Mouse (Mus musculus) heart, embryonic 16.5 days (tissue): ENCODE data around the gene Pbx1. TPM values are rescaled to one million over a fixed set of nuclear protein-coding genes. Genes with fewer than 3 reads are reported as not detected.

Source experiments
- ATAC-seq: fragments of 200-750 bp; cut with Nextera tagmentation; replicated peaks from 2 replicates; pipeline ENCODE4 v1.8.0; 2017; ENCODE audit warnings: moderate number of reproducible peaks; ENCODE audit not compliant: insufficient read depth, low FRiP score; ENCODE audit errors: extremely low read depth
- H3K27ac ChIP-seq: fragments of 300-500 bp; sonication (generic); 2 replicates; pipeline ENCODE4 v1.5.1; 2014; ENCODE audit warnings: mild to moderate bottlenecking, low read length, control low read depth, moderate library complexity
- H3K27me3 ChIP-seq: fragments of 300-500 bp; sonication (generic); 2 replicates; pipeline ENCODE4 v1.6.1; 2014; ENCODE audit warnings: low read length, mixed read lengths; ENCODE audit not compliant: control insufficient read depth, insufficient read depth
- H3K36me3 ChIP-seq: fragments of 300-500 bp; sonication (generic); 2 replicates; pipeline ENCODE4 v1.6.1; 2014; ENCODE audit not compliant: control insufficient read depth, insufficient read depth
- H3K4me1 ChIP-seq: fragments of 300-500 bp; sonication (generic); 2 replicates; pipeline ENCODE4 v1.6.1; 2014; ENCODE audit warnings: low read length, mixed read lengths; ENCODE audit not compliant: control insufficient read depth, insufficient read depth
- H3K4me2 ChIP-seq: fragments of 300-500 bp; sonication (generic); 2 replicates; pipeline ENCODE4 v1.6.1; 2014; ENCODE audit warnings: low read depth, mild to moderate bottlenecking, control low read depth, low read length
- H3K4me3 ChIP-seq: fragments of 300-500 bp; sonication (generic); 2 replicates; pipeline ENCODE4 v1.5.1; 2014; ENCODE audit warnings: mild to moderate bottlenecking, control low read depth, low read length
- H3K9ac ChIP-seq: fragments of 300-500 bp; sonication (generic); 2 replicates; pipeline ENCODE4 v1.6.1; 2014; ENCODE audit warnings: low read length, control low read depth
- H3K9me3 ChIP-seq: fragments of 300-500 bp; sonication (generic); replicated peaks from 2 replicates; pipeline ENCODE4 v1.6.1; 2016; ENCODE audit warnings: low read length; ENCODE audit not compliant: control insufficient read depth
- WGBS: fragments of 180-500 bp; shearing (Covaris S2); extraction: QIAGEN DNeasy Blood & Tissue Kit; methylation state at CpG from one replicate; pipeline ENCODE4 v1.1.7; 2014; 5-methylcytosine and 5-hydroxymethylcytosine counted together
- polyA plus RNA-seq: library from polyadenylated mRNA; unstranded; fragments of >200 nt; fragmentation: Nextera tagmentation; extraction: Ambion mirVana; gene quantifications from 2 replicates; pipeline ENCODE4 v1.2.1, GENCODE M21; 2015

Gene Pbx1
- polyA plus RNA-seq, 1 experiment from 2014 or later, result 18.0 TPM

GRCm38 (mm10) chr1:168246968-168247724, 184.9 kb downstream of the Pbx1 start:
- 22% methylated on average over 10 of the region's 10 CpGs for WGBS
- peak overlapping the region; percentile 62 for H3K9ac ChIP-seq

GRCm38 (mm10) chr1:168245539-168245938, 186.5 kb downstream of the Pbx1 start:
- peak overlapping the region; percentile 26; the same call in 1 of the 2 replicates for H3K4me2 ChIP-seq
- peak overlapping the region; percentile 67 for H3K27ac ChIP-seq
- WGBS, result 46% methylated on average over 5 of the region's 5 CpGs
- no peaks in the 10 kb centered on the region for H3K9me3 ChIP-seq
- peaks cover 56% of the 10 kb centered on the region for H3K4me1 ChIP-seq
- 0 out of 2 replicates have a peak, but pooled peaks have one; percentile 12 for ATAC-seq
- no peak overlapping the region for H3K9ac ChIP-seq
- no peaks in the 10 kb centered on the region for H3K27me3 ChIP-seq
- no peak overlapping the region for H3K4me3 ChIP-seq
- H3K36me3 ChIP-seq, result no peaks in the 10 kb centered on the region

More at GRCm38 (mm10) chr1:168246968-168247724, 184.9 kb downstream of the Pbx1 start:
- H3K9me3 ChIP-seq, result no peaks in the 10 kb centered on the region
- no peak overlapping the region for H3K4me3 ChIP-seq
- peak overlapping the region; percentile 78 for H3K27ac ChIP-seq
- H3K36me3 ChIP-seq, result no peaks in the 10 kb centered on the region
- H3K27me3 ChIP-seq, result no peaks in the 10 kb centered on the region
- peaks cover 40% of the 10 kb centered on the region for H3K4me1 ChIP-seq
- H3K4me2 ChIP-seq, result peak overlapping the region; percentile 35
- ATAC-seq, result peak; percentile 67; the same call in 1 of the 2 replicates

GRCm38 (mm10) chr1:168243759-168244158, 188.3 kb downstream of the Pbx1 start:
- no peak overlapping the region for H3K4me2 ChIP-seq
- H3K4me1 ChIP-seq, result peaks cover 61% of the 10 kb centered on the region
- H3K36me3 ChIP-seq, result no peaks in the 10 kb centered on the region
- H3K4me3 ChIP-seq, result no peak overlapping the region
- H3K27me3 ChIP-seq, result no peaks in the 10 kb centered on the region
- no peak overlapping the region for H3K9ac ChIP-seq
- 71% methylated on average over 12 of the region's 12 CpGs for WGBS
- H3K9me3 ChIP-seq, result no peaks in the 10 kb centered on the region
- H3K27ac ChIP-seq, result no peak overlapping the region
- no peak for ATAC-seq

GRCm38 (mm10) chr1:168243068-168243467, 189.0 kb downstream of the Pbx1 start:
- no peaks in the 10 kb centered on the region for H3K27me3 ChIP-seq
- 78% methylated on average over 7 of the region's 7 CpGs for WGBS
- H3K36me3 ChIP-seq, result no peaks in the 10 kb centered on the region
- peaks cover 64% of the 10 kb centered on the region for H3K4me1 ChIP-seq
- no peak overlapping the region for H3K9ac ChIP-seq
- H3K9me3 ChIP-seq, result no peaks in the 10 kb centered on the region
- H3K27ac ChIP-seq, result no peak overlapping the region
- H3K4me3 ChIP-seq, result no peak overlapping the region
- no peak for ATAC-seq
- no peak overlapping the region for H3K4me2 ChIP-seq

- H3K4me3 ChIP-seq, result no peak overlapping the region
- H3K9ac ChIP-seq, result peak overlapping the region; percentile 33; the same call in 1 of the 2 replicates
- no peak for ATAC-seq
- no peaks in the 10 kb centered on the region for H3K9me3 ChIP-seq
- H3K4me1 ChIP-seq, result peaks cover 59% of the 10 kb centered on the region
- peak overlapping the region; percentile 34 for H3K27ac ChIP-seq
- peak overlapping the region; percentile 27 for H3K4me2 ChIP-seq
- no peaks in the 10 kb centered on the region for H3K36me3 ChIP-seq
- no peaks in the 10 kb centered on the region for H3K27me3 ChIP-seq
- whole genome bisulfite sequencing, result 20% methylated on average over 7 of the region's 7 CpGs
These were observed 190.8 kb downstream of the Pbx1 start for GRCm38 (mm10) chr1:168241316-168241715.

- ATAC-seq, result no peak
- Histone ChIP-seq H3K9me3 (no peaks in the 10 kb centered on the region), H3K27ac (peak overlapping the region; percentile 30), H3K36me3 (no peaks in the 10 kb centered on the region), H3K27me3 (no peaks in the 10 kb centered on the region), H3K4me2 (peak overlapping the region; percentile 27; the same call in 1 of the 2 replicates), H3K9ac (no peak overlapping the region), H3K4me3 (no peak overlapping the region), H3K4me1 (peaks cover 56% of the 10 kb centered on the region)
- 53% methylated on average over 7 of the region's 7 CpGs for WGBS
These were observed 191.2 kb downstream of the Pbx1 start for GRCm38 (mm10) chr1:168240846-168241245.

- Histone ChIP-seq H3K4me3 (no peak overlapping the region), H3K4me1 (peaks cover 54% of the 10 kb centered on the region), H3K36me3 (no peaks in the 10 kb centered on the region), H3K9ac (no peak overlapping the region), H3K9me3 (no peaks in the 10 kb centered on the region), H3K27me3 (no peaks in the 10 kb centered on the region), H3K4me2 (0 out of 2 replicates have a peak overlapping the region, but pooled peaks have one; percentile 27), H3K27ac (peak overlapping the region; percentile 30; the same call in 1 of the 2 replicates)
- ATAC-seq, result no peak
- WGBS, result 70% methylated on average over 5 of the region's 5 CpGs
These were observed 191.7 kb downstream of the Pbx1 start for GRCm38 (mm10) chr1:168240386-168240785.

GRCm38 (mm10) chr1:168236101-168236500, 196.0 kb downstream of the Pbx1 start:
- Histone ChIP-seq H3K36me3 (no peaks in the 10 kb centered on the region), H3K27ac (no peak overlapping the region), H3K4me1 (peaks cover 51% of the 10 kb centered on the region), H3K9ac (no peak overlapping the region), H3K27me3 (no peaks in the 10 kb centered on the region), H3K4me3 (no peak overlapping the region), H3K4me2 (no peak overlapping the region), H3K9me3 (no peaks in the 10 kb centered on the region)
- ATAC-seq, result no peak
- 80% methylated on average over 5 of the region's 5 CpGs for WGBS

- Histone ChIP-seq H3K9me3 (no peaks in the 10 kb centered on the region), H3K36me3 (no peaks in the 10 kb centered on the region), H3K9ac (no peak overlapping the region), H3K4me3 (no peak overlapping the region), H3K27me3 (no peaks in the 10 kb centered on the region), H3K4me2 (no peak overlapping the region), H3K4me1 (peaks cover 57% of the 10 kb centered on the region), H3K27ac (no peak overlapping the region)
- 46% methylated on average over 11 of the region's 11 CpGs for WGBS
- no peak for ATAC-seq
These were observed 197.7 kb downstream of the Pbx1 start for GRCm38 (mm10) chr1:168234355-168234754.
